Mouse (Mus musculus): ENCODE data around the gene Gm17079.
"Not testable (repeated sequence)": the region's sequence is repeated elsewhere in the genome, so short reads cannot be mapped to it uniquely, and the experiment has no call there.

The Gm17079 gene

GRCm38 (mm10) chr14:51695368-51695767, at the start of gene Gm17079:
TSS of gene Gm17079 (minus strand) at chr14:51695468.
- not testable (repeated sequence) for DNase-seq (ENCODE audit: low spot score in 2 of 2)

GRCm38 (mm10) chr14:51740347-51741170, 45.3 kb upstream of the Gm17079 start:
- DNase-seq (ENCODE audit: low spot score in 2 of 2), result no peak

GRCm38 (mm10) chr14:51739150-51739993, 44.1 kb upstream of the Gm17079 start:
- no peak for DNase-seq (ENCODE audit: low spot score in 2 of 2)

- no peak for DNase-seq (ENCODE audit: low spot score in 2 of 2)
These were observed 43.3 kb upstream of the Gm17079 start for GRCm38 (mm10) chr14:51738411-51739149.

- DNase-seq (ENCODE audit: low spot score in 2 of 2), result no peak
These were observed 42.7 kb upstream of the Gm17079 start for GRCm38 (mm10) chr14:51737967-51738366.

- DNase-seq (ENCODE audit: low spot score in 2 of 2), result no peak
These were observed 21.8 kb upstream of the Gm17079 start, which contains the start of gene Gm5800 for GRCm38 (mm10) chr14:51717083-51717482. TSS of gene Gm5800 (minus strand) at chr14:51717183.

GRCm38 (mm10) chr14:51677269-51677668, 18.0 kb downstream of the Gm17079 start:
- DNase-seq (ENCODE audit: low spot score in 2 of 2), result no peak

Data from urinary bladder, postnatal 4 days (tissue).